Mouse (Mus musculus) left cerebral cortex, adult 2 months (tissue): Measurements from ENCODE around the gene A4galt. TPM values are rescaled to one million over a fixed set of nuclear protein-coding genes. Genes with fewer than 3 reads are reported as not detected.

Experiments
- DNase-seq, 2 experiments: peaks; one replicate each; pipeline ENCODE4 v3.0.0; 2021 to 2022; ENCODE audit warnings: low spot score in 2 of 2, mixed read lengths in 1 of 2; ENCODE audit errors: extremely low spot score in 1 of 2
- H3K27ac ChIP-seq: fragments of 200-600 bp; 2 replicates; pipeline ENCODE4 v1.8.1; 2022
- H3K4me3 ChIP-seq: fragments of 200-600 bp; 2 replicates; pipeline ENCODE4 v1.8.1; 2022
- CTCF ChIP-seq: fragments of 200-600 bp; IDR thresholded peaks from 2 replicates; pipeline ENCODE4 v1.8.1; 2022; ENCODE audit warnings: antibody characterized with exemption, mild to moderate bottlenecking, moderate library complexity
- intact Hi-C: fragments of 180-260 bp; cut with DNase I; formaldehyde crosslinking; loops from one replicate; pipeline ENCODE4 v1.15.1; 2025
- total RNA-seq, 2 experiments: library from RNA; stranded (reverse); gene quantifications; 2 replicates each; pipeline ENCODE4 v1.2.3; 2021

Gene A4galt
- total RNA-seq, 2 experiments from 2014 or later: 1.9 to 4.5 TPM

DNA sequence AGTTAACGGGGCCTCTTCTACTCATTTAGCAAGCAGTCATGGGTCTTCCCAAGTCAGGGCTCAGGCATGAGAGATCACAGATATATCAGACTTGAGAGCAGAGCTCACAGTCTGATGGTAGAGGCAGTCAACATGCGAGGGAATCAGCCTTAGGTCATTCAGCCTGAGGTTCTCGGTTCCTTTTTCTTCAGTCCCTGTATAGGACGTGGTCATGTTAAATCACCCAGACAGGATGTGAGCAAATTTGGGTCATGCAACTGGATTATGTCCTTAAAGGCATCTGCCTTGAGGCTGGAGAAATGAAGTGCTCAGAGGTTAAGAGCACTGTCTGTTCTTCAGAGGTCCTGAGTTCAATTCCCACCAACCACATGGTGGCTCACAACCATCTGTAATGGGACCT lies 29.9 kb downstream of the A4galt start:
- no peak for TF ChIP-seq CTCF
- H3K4me3 ChIP-seq: no peak overlapping the region
- no peak for DNase-seq
- intact Hi-C loops: loop anchor here (5.0 kb wide), 1 partner anchor 81 kb away; no protein-coding TSS in a partner anchor
- H3K27ac ChIP-seq: no peak overlapping the region

DNA sequence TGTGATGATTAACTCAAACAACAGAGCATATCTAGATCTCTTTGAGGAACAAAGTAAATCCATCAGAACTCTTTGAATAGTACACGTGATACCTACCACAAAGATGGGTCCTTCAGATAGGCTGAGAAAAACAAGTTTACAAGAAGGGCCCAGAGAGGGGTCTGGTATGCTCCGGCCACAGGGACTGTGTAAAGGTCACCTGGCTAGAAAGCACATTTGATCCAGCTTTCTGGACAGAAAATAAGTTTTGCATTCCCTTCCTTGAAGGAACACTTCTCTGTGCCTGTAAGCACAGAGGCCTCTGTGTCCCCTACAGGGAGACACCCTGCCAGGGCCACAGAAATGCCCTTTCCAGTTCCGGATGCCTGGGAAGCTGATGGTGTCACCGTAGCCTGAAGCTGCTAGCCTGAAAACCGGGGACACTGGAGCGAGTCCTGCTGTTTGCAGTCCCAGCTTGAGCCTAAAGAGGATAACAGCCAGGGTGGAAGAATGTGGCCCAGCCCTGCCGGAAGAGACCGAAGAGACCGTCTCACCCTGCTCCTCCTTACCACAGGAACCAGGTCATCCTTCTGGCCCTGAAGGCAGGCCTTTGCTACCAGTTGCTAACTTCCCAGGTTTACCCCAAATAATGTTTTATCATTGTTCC lies 31.1 kb downstream of the A4galt start:
- TF ChIP-seq CTCF: no peak
- H3K27ac ChIP-seq: no peak overlapping the region
- intact Hi-C loops: loop anchor here (5.0 kb wide), 1 partner anchor 82 kb away; no protein-coding TSS in a partner anchor
- DNase-seq: no peak
- no peak overlapping the region for H3K4me3 ChIP-seq

DNA sequence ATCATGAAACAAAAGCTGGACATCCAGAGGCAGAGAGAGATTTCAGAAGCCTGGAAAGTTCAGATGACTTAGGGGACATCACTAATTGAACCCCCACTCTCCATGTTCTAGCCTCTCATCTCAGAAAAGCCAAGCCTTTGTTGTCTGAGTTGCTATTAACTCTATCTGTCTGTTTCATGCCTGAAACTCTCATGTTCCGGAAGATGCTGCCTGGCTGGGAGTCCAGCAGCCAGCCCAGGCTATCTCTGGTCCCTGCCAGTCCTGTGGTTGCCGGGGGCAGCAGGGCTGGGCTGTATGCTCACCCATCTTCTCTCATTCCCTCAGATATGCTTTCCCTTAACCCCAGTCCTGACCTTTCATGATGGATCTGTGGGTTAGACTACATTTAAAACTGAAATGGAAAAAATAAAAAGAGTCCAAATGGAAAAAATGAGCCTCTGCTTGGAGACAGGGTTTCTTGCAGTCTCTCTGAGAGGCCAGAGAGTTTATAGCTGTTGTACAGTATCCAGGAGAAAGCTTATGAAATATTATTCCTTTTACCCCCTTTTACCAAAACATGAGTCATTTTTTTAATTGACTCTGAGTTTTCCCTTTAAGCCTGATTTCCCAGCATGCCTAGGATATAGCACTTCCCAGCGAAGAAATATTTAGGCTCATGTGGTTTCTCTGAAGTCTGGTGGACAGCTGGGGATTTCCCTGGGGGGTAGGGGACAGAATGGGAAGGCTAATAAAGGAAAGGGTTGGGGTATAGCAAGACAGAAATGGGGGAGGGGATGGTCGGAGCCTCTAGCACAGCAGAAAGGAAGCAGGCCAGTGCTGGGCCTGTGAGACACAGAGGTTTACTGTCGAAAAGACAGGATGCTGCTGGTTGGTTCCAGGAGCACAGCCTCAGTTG lies 36.0 kb downstream of the A4galt start:
- no peak for TF ChIP-seq CTCF
- DNase-seq: no peak
- Histone ChIP-seq H3K4me3 (no peak overlapping the region), H3K27ac (no peak overlapping the region)
- intact Hi-C loops: no loop called here

DNA sequence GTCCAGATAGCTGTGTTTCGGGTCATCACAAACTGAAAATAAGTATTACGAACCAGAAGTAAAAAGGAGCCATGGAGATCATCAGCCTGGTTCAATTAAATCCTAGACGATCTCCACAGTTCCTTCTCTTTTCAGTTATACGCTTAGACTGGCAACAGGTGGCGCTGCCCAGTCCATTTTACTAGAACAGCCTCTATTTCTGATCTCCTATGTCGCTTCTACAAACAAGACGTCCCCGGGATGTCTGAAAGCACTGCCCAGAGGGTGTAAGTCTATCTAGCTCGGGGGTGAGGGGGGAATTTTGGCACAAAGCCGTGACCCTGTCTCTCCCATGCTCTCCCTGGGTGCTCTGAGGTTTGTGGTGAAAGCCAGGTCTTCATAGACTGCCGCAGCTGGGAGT lies 41.3 kb downstream of the A4galt start:
- Histone ChIP-seq H3K4me3 (peak overlapping the region; percentile 32), H3K27ac (no peak overlapping the region)
- intact Hi-C loops: loop anchor here (1.0 to 5.0 kb wide), 3 partner anchors 102 to 308 kb away; no protein-coding TSS in a partner anchor
- peak; percentile 35 to 39 for DNase-seq
- TF ChIP-seq CTCF: peak; percentile 72

DNA sequence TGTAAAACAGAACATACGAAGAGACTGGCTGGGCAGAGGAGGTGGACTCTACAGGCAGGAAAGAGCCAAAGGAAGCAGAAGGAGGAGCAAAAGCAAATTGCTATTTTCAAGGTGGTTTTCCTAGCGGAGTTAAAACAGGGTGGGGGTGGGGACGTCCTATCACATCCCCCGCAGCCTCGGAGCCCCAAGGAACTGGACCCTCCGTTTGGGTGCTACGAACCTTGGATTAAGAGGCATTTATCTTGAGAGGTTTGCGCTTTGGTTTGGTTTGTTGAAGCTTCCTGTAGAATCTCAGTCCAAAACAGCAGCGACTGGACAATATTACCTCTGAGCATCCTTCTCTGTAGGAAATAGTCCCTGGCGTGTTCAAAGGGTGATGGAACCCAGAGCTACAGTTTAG lies 41.9 kb downstream of the A4galt start:
- no peak for DNase-seq
- Histone ChIP-seq H3K4me3 (peak overlapping the region; percentile 32), H3K27ac (no peak overlapping the region)
- intact Hi-C loops: loop anchor here (1.0 to 5.0 kb wide), 6 partner anchors 37 to 407 kb away; partner anchors contain the start of gene Cyb5r3
- TF ChIP-seq CTCF: no peak

DNA sequence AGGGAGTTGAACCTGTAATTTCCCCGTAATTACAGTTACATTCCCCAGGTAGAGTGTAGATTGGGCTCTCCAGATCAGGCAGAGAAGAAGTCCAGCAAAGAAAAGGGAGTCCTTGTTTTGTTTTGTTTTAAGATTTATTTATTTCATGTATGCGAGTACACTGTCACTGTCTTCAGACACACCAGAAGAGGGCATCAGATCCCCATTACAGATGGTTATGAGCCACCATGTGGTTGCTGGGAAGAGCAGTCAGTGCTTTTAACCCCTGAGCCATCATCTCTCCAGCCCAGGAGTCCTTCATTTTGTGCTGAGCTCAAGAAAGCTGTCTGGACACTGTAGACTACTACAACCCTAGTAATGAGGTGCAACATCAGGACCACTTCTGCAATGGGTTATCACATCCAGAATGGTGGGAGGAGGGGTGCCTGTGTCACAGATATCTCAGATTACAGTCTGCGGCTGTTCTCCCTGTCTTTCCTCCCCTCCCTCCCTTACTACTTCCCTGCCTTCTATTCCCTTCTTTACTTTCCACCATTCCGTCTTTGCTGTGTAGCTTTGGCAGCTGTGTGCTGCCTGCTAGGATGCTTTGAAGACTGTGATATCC lies 42.4 kb downstream of the A4galt start:
- Histone ChIP-seq H3K27ac (no peak overlapping the region), H3K4me3 (no peak overlapping the region)
- intact Hi-C loops: loop anchor here (5.0 kb wide), 3 partner anchors 37 to 407 kb away; partner anchors contain the start of gene Cyb5r3
- DNase-seq: no peak
- peak; percentile 36 for TF ChIP-seq CTCF

DNA sequence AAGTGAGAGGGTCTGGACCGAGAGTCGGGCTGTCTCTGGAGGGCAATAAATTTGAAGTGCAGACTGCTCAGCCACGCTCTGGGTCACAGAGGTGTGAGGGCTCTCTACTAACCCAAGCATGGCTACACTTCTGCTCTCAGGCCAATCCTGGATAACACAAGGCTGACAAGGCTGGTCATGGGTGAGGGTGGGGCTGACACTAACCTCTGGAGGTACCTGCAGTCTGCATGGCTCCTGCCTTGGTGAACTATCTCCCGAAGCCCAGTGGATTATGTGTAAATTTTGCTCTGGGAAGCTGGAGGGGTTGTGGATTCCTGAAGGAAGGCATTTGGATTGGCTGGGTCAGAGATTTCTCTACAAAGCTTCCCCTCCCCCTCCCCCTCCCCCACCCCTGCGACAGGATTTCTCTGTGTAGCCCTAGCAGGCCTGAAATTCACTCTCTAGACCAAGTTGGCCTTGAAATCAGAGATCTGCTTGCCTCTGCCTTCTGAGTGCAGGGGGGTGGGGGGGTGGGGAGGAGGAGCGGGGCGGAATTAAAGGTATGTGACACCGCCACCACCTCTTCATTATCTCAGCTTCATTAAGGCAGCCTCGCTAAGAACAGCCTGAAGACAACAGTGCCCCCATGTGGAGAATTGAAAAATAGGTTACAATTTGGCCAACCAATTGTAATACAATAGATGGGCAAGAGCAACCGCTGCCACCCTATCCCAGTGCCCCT lies 46.7 kb downstream of the A4galt start:
- Histone ChIP-seq H3K27ac (no peak overlapping the region), H3K4me3 (no peak overlapping the region)
- intact Hi-C loops: loop anchor here (5.0 kb wide), 3 partner anchors 33 to 403 kb away; partner anchors contain the start of gene Cyb5r3
- DNase-seq: peak; percentile 34 to 45
- peak; percentile 78 for TF ChIP-seq CTCF

DNA sequence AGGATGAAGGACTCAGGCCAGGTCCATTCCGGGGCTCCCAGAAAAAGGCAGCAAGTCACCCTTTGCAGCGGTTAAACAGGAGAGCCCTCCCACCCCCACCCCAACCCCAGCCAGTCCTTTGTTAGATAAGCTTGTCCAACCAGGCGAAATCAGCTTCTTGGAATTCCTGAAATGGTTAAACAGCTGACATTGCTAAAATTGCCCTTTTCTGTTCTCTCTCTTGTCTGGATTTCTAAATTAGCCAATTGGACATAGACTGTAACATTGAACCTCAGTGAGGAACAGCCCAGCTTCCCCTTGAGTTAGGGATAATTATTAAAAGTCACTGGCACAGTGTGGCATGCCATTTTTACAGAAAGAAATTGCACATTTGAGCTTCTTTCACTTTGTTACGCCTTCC lies 49.2 kb downstream of the A4galt start:
- no peak for TF ChIP-seq CTCF
- intact Hi-C loops: no loop called here
- H3K4me3 ChIP-seq: no peak overlapping the region
- no peak overlapping the region for H3K27ac ChIP-seq
- no peak for DNase-seq

DNA sequence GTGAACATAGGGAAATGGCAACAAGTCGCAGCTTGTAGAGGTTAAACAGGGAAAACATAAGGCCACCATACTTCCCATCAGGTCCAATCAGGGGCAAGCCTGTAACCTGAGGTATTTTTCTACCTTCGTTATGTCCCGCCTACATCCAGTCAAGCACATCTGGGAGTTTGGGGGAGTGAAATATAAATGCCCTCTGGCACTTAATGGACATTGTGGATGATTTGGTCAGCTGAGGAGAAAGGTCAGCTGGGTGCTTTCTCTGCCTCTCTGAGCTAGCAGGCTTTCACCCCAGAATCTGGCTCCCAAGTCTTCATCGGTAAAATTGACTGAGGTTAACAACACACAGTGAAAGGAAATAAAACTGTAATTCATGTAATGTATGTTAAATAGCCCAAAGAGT lies 58.2 kb downstream of the A4galt start:
- intact Hi-C loops: no loop called here
- Histone ChIP-seq H3K27ac (no peak overlapping the region), H3K4me3 (no peak overlapping the region)
- no peak for DNase-seq
- no peak for TF ChIP-seq CTCF

DNA sequence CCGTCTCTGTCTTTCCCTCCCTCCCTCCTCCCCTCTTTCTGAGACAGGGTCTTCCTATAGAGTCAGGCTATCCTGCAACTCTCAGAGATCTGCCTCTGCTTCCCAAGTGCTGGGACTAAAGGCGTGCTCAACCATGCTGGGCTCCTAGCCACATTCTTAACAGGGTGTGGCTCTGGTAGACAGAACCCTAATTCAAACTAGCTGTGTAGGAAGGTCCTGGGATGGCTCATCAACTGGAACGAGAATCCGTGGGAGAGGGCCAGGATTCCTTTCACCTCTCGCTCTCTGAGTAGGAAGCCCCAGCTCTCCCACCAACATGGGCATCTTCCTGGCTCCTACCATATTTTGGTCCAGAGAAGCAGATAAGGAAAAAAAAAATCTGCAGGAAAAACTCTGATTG lies 69.2 kb downstream of the A4galt start:
- no peak for DNase-seq
- intact Hi-C loops: no loop called here
- H3K27ac ChIP-seq: no peak overlapping the region
- H3K4me3 ChIP-seq: no peak overlapping the region
- TF ChIP-seq CTCF: no peak

DNA sequence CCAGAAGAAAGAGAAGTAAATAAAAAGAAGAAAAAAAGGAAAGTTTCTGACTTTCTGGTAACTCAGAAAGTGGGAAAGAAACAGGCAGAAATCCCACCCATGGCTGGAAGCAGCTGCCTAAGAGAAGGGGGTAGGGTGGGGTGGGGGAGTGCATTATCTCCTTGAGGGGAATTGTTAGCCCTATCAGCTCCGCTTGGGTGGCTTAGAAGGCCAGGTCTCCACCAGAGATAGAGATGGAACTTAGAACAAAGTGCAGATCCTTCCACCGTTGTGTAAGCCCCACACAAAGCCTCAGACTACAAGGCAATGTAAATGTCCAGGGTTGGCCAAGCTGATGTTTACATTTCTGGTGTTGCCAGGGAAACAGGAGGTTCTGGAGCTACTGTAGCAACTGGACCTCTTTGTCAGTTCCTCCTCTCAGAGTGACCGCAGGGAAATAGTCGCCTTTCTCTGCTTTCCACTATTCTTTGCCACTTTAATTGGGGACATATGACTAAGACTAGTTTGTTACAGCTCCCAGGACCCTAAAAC lies 69.7 kb downstream of the A4galt start:
- Histone ChIP-seq H3K27ac (no peak overlapping the region), H3K4me3 (no peak overlapping the region)
- intact Hi-C loops: no loop called here
- DNase-seq: no peak
- no peak for TF ChIP-seq CTCF
